Mouse (Mus musculus): ENCODE data around the gene Eif2b5.

GRCm38 (mm10) chr16:20517701-20518374 is 19.2 kb downstream of the Eif2b5 start:
- TF ChIP-seq CTCF (IDR thresholded peaks at IDR 0.05; ENCODE audit: extremely low read depth, insufficient read depth, insufficient read length, insufficient replicate concordance) (no peak), POLR2A (IDR thresholded peaks at IDR 0.05; ENCODE audit: low read depth, low read length) (no peak)

All from spleen, adult 2 months (tissue).